Mouse (Mus musculus) fibroblast of lung, adult 2 months (primary cell): Measurements from ENCODE around the gene Fam102a.

Experiments
- DNase-seq: peaks from one replicate; pipeline ENCODE4 v3.0.0-alpha.2; 2011; ENCODE audit warnings: low read depth

Gene Fam102a

DNA sequence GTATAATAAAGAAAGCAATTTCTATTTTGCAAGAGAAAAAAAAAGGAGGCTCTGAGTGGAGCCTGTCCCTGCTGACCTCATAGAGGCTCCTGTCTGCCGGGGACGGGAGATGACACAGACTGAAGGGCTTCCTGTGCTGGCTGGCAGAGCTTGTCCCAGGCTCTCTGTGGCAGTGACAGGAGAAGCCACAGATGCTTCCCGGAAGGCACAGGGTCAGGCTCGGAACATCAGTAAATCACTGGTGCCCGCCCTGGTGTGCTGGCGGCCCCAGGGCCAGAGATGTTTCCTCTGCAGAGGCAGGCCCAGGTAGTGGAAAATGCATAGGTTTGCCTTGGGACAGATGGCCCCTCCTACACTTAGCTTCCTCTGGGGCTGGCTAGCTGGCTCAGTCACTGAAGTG, 20.8 kb upstream of the Fam102a start:
- no peak for DNase-seq

DNA sequence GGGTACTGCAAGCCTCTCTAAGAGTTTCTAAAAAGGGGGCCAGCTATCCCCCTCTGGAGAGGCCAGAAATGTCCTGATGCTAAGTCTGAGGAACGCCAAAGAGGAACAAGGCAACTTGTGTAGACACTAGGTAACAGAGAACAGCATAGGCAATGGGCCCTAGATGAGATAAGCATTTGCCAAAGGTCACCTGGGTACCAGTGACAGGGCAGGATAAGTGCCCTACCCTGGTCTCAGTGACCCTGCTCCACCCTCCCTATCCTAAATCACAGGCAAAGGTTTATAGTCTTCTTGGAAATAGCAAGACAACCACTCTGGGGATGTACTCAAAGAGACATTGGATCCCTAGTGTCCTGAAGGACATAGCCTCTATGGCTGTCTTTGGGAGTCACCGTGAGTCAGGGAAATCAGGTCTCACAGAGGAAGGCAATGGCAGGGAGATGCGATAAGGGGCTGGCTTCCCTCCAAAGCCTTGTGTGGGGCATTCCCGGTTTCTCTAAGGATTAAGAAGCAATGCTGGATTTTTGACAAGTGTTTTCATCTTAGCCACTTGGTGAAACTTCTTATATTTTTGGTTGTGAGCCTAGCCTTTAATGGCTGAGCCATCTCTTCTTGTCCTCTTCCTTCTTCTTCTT, 17.8 kb upstream of the Fam102a start:
- no peak for DNase-seq

DNA sequence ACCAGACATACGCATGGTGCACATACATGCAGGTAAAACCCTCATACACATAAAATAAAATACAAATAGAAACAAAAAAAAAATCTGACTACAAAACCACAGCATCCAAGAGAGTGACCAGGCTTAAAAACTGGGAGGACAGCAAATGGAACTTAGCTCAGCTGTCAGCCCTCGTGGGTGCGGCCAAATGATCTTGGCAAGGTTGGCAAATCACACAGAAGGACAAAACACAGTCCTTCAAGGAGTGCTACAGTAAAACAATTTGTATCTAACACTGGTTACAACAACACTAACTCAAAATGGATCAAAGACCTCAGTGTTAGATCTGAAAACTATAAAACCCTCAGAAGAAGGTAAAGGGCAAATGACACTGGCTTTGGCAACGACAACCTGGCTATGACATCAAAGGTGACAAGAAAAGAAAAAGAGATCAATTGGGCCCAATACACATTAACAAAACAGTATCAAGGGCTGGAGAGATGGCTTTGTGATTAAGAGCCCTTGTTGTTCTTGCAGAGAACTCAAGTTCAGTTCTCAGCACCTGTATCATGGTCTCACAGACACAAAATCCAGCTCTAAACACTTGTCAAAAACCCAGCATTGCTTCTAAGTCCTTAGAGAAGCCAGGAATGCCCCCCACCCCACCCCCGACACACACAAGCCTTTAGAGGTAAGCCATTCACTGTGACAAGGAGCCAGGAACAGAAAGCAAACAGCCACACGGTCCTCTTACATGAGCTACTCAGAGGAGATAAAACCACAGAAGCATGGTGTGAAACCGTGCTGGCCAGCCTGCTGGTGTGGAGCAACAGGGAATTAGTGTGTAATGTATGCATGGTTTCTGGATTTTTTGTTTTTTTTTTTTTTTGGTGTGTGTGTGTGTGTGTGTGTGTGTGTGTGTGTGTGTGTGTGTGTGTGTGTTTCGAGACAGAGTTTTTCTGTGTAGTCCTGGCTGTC, 14.8 kb upstream of the Fam102a start:
- DNase-seq, result no peak

DNA sequence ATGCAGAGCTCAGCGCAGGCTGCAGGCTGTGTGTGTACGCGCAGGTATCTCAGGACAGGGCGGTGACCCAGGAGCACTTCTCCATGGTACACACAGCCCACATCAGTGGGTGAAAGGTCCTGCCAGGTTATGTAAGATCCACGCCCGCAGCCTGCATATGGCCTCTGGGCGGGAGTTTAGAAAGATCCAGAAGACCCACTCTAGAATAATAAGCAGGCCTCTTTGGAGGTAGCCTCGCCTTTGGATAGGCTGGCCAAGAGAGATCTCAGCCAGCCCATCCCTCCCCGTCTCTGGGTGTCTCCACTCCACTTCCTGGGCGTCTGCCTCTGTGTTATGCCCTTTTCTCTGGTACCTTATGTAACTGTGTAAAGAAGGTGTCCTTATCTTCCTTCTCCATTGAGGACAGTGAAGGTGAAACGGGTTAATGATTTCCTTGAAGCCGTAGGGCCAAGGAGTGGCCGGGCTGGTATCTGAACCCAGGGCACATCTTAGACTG, 10.5 kb upstream of the Fam102a start:
- DNase-seq, result no peak

DNA sequence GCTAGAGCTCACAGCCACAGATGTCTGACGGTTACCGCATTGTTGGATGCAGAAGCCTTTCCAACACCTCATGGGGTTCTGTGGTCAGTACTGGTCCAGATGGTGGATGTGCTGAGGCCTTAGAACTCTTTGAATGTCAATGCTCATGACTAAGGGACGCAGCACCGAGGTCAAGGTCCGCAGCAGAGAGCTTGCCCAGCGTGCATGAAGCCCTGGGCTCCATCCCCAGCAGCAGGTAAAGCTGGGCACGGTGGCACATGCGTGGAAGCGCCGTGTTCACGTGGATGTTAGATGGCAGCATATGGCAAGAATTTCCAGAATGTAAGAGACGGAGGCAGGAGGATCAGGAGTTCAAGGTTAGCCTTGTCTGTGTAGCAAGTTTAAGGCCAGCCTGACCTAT, 9.3 kb upstream of the Fam102a start:
- DNase-seq, result no peak

DNA sequence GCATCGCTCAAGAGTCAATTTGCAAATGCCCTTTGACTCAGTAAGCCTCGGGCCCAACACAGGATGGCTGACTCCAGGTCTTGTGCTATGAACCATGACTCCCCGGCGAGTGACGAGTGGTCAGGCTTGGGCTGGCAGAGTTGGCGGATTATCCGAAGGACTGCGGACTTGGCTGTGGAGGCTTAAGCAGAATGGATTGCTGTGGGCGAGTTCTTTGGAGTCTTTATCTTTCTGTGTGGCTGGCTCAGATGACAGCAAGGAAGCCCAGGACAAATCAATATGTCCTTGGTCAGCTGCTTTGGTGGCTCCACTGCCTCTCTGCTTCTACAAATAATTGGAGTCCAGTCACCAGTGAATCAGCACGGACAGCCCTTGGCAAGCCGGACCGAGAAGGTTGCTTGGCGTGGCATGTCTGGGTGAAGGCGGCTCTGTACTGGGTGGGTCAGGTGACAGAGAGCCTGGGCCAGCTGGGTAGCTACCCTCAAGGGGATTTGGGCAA, 7.6 kb upstream of the Fam102a start:
- no peak for DNase-seq

DNA sequence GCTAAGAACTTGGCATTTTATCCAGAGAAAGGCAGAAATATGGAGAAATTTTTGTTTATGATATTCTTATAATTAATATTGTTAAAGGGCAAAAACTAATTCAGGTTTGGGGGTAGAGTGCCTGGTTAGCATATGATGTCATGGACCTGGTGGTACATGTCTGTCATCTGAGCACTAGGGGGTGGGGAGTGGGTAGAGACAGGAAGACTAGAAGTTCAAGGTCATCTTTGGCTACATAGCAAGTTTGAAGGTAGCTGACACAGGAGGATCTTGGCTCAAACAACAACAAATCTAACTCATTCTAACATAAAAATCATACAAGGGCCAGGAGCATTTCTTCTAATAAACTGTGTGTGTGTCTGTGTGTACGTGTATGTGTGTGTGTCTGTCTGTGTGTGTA, 6.8 kb upstream of the Fam102a start:
- DNase-seq, result no peak

DNA sequence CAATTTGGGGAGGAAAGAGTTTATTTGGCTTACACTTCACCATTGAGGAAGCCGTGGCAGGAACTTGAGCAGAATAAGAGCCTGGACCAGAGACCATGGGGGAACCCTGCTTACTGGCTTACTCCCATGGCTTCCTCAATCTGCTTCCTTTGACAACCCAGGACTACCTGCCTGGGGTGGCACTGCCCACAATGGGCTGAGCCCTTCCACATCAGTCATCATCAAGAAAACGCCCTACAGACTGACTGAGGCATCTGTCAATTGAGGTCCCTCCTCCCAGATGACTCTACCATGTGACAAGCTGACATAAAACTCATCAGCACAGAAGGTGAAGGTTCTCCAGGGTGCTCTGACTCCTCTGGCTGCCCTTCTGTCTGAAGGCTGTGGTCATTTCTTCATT, 4.7 kb upstream of the Fam102a start:
- DNase-seq, result no peak

DNA sequence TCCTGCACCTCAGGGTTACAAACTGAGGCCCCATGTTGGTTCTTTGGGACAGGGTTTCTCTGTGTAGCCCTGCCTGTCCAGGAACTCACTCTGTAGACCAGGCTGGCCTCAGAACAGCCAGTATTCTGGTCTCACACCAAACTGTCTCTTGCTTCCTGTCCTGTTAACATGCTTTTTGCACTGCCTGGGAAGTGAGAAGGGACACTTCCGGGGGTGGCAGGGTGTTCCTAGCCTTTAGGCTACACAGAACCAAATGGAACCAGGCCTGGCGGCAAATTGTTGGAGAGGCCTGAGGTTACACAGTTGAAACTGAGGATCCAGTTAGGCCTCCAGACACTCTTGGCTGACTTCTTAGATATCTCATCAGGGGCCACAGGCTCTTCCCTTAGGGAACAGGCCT, 2.0 kb upstream of the Fam102a start:
- DNase-seq, result no peak

DNA sequence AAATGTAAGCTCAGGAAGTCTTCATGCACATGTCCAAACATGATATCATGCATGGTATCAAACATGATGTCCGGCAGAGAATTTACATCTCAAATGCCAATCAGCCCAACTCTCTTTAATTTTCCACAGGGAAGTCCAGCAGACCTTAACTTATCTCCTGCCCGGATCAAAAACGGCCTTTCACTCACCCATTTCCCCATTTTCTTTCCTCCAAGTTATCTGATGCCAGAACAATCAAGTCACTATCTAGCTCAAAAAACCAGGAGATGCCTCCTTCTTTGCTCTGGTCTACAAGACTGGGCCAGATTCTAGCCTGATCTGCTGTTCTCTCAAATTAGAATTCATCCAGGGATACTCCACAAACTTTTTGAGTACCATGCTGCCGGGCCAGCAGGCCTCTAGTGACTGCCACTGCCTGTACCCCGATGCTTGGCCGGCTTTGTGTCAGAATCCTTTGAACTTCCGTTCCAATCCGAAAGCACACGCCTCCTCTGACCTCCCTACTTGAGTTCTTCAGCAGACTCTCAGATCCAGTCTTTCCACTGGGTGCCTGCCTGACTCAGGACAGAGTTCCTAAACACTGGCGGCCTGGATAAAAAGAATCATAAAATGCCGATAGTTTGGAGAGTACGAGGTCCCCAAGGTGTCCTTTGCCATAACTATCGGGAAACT, 935 bp upstream of the Fam102a start:
- no peak for DNase-seq

DNA sequence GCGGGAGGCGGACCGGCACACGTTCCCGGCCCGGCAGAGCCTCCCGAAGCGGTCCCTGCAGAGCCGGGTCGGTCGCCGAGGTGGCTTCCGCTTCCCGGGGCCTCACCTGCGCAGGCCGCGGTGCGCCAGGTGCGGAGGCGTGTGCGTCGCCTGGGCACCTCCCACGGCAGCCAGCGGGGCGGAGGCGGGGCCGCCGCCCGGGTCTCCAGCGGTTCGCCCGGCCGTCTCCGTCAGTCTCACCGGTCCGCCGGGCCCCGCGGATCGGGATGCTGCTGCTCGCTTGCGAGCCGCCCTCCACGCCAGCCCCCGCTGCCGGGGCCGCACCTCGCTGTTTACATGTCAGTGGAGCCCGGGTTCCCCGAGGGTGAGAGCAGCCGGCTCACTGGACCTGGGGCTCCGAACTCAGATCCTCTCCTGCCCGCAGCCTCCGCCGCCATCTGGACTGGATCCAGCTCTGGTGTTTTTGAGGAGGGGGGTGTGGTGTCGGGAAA, 414 bp downstream of the Fam102a start:
- DNase-seq, result no peak

DNA sequence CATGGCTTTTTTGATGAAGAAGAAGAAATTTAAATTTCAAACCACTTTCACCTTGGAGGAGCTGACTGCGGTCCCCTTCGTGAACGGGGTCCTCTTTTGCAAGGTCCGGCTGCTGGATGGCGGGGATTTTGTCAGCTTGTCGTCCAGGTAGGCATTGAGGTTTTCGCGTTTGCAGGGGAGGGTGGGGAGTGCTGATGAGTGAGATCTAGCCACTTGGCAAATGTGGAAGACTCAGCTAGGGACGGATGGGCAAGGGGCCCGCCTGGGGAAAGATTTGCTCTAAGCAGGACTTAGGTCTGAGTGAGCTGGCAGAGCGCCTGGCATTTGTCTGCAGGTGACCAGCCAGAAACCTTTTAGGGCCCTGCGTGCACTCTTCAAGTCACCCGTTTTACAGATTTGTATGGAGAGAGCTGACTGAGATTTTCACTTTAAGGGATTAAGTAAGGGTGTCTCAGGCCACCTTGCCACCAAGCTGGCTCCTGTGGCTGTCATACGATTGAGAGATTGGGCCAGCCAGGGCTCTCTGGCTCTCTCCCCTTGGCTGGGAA, 1.0 kb downstream of the Fam102a start:
- DNase-seq, result no peak

DNA sequence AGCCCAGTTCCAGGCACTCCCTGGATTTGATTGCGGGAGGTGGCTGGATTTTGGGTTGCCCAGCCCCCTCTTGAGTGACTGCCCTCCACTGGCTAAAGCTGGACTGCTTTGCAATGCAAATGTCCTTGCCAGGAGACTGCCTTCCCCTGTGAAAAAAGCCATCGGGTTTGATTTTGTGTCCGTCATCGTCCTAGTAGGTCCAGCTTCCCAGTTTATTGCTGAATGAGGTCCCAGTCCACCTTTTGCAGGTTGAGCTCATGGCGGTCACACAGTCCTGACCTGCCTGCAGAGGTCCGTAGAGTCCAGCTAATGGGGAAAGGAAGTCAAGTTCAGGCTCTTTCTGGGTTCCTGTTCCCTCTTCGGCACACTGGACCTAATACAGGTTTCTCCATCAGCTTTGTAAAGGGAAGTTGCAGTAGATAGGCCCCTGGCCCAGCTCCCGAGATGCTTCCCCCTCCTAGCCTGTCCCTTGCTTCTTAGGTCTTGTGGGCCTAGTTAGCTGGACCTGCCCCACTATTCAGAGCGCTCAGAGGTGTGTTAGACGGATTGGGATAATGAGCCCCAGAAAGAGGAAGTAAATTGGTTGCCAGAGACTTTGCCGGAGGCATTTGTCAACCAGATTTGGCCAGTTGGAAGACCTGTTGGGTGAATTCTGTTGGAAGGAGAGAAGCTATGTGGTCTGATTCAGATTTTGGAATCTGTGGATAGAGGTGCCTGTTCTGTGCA, 1.7 kb downstream of the Fam102a start:
- DNase-seq, result no peak

DNA sequence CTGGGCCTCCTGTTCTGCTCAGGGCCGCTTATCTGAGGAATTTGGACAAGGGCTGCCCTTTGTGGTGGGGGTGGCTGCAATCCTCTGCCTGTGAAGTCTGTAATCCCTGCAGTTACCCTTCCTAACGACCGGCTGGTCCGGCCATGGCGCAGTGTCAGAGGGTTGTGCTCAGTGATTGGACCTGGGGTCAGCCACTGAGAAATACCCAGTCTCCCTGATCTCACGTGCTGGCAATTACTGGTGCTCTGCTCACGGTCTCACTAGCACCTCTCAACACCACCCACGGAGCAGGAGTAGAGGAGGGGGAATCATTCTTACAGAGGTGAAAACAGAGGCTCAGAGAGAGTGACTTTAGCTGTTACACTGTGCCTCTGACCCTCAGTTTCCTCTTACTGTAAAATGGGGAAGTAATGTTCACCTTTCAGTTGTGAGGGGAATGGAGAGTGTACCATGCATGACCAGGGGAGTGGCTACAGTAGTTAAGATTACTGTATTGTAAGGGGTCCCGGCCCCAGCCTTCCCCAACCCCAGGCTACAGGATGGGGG, 2.3 kb downstream of the Fam102a start:
- no peak for DNase-seq

DNA sequence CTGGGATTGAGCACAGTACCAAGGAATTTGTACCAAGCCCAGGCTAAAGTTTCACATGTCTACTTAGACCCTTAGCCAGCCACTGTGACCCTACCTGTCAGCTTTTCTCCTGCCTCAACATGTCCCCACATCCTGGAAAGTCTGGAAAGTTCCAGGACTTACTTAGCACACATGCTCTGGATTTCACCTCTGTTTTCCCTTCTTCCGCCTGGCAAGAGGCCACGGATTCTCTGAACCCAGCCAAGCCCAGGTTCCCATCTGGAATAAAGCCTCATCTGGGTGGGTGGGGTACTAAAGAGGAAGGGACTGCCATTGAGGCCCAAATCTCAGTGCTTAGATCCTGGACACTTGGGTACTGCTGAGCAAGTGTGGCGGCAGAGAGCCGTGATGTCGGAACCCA, 2.8 kb downstream of the Fam102a start:
- no peak for DNase-seq

DNA sequence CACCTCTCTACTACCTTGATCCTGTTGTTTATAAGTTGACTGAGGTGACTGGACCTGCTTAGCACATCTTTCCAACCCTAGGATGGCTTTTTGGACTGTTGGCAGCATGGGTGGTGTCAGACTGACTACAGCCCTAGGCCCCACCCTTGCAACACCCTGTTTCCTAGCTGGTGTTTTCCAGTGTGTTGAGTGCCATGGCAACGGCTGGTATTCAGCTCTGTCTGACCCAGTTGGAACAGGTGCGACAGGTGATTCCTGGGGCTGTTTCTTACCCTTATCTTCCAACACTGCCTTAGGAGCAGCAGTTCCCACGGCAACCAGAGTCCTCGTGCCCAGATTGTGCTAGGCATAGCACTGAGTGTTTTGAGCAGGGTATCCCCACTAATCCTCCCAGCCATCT, 3.3 kb downstream of the Fam102a start:
- DNase-seq, result no peak

DNA sequence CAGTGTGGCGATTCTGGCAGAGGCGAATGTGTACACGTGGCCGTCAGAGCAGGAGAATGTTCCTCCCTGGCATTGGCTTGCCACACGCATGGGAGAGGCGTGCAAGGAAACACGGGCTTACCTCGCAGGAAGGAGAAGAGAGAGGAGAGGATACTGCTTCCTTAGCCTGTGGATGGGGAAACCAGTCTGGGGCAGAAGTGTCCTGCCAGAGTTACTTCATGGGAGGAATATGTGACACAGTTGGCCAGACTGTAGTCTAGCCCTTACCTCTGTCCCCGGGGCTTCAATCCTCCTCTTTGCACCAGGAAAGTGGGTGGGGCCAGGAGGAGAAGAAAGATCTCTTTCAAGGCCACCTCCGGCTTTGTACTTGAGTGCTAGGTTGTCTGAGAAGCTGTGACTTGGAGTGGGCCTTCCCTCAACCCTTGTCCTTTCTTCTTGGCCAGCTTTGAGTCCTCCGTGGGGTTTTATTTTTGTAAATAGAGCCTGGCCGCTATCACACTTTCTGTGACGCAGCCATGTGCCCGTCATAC, 4.4 kb downstream of the Fam102a start:
- DNase-seq, result no peak

DNA sequence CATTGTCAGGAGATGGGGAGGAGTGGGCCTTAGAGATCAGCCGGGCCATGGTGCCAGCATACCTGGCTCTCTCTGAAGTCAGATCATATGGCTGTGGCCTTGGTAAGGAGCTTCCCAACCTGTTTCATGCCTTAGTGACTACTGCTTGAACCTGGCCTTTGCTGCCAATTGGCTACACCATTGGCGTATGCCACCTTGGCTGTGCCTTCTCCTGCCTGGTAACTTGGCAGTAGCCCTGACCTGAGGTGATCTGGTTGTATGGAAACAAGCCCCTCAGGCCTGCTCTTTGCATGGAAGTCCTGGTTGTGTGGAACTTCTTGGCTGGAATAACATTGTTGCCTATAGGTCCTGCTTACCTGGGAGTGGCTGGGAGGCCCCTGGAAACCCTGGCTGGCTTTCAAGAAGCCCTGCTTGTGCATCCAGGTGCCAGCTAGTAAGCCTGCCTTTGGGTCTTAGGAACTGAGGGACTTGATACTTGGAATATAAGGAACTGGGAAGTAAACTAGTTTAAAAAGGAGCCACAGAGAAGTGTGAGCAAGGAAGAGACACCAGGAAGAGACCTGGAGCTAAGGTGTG, 6.3 kb downstream of the Fam102a start:
- DNase-seq, result no peak

DNA sequence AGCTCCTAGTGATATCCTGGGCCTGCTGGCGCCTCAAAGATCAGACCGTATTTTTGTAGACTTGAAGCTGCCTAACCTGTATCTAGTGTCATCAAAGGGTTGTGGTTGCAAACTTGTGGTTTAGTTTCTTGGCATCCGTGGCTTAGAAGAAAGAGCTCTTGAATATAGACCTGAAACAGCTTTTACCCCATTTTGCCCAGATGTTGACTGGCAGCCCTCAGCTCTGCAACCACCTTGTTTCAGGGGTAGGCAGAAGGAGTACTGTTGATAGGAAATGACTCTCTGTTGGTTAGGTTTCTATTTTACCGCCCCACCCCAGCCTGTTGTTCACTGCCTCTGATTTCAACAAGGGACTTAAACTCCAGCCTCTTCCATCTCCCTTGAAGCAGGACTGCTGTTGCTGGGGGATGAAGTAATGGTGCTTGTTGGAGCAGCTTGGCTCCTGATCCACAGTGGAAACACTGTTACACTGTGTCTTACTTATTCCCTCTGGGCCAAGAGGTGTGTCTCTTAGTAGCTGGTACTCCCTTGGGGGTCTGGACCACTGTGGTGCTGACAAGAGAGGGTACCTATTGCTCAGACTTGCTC, 6.9 kb downstream of the Fam102a start:
- no peak for DNase-seq

DNA sequence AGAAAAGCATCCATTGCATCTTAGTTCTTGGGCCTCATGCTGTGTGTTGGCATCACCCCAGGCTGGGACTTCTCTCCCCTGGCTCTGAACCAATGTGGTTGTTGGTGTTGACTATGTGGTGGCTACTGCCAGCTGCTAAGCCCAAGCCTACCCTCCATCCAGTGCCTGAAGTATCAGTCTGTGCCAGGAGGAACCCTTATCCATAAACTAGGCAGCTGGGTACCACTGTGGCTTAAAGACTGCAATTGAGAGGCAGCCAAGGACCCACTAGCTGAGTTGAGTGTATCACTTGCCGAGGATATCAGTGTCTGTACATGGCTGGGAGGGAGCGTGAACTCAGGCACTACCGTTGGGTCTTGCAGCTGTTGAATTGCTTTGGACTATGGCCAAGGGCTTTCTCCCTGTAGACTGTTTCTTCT, 7.9 kb downstream of the Fam102a start:
- DNase-seq, result no peak
